Mouse (Mus musculus): ENCODE data around the gene Mien1.
A peak's percentile ranks its signal among the peaks of the same experiment; 100 is the strongest.

Gene Mien1

DNA sequence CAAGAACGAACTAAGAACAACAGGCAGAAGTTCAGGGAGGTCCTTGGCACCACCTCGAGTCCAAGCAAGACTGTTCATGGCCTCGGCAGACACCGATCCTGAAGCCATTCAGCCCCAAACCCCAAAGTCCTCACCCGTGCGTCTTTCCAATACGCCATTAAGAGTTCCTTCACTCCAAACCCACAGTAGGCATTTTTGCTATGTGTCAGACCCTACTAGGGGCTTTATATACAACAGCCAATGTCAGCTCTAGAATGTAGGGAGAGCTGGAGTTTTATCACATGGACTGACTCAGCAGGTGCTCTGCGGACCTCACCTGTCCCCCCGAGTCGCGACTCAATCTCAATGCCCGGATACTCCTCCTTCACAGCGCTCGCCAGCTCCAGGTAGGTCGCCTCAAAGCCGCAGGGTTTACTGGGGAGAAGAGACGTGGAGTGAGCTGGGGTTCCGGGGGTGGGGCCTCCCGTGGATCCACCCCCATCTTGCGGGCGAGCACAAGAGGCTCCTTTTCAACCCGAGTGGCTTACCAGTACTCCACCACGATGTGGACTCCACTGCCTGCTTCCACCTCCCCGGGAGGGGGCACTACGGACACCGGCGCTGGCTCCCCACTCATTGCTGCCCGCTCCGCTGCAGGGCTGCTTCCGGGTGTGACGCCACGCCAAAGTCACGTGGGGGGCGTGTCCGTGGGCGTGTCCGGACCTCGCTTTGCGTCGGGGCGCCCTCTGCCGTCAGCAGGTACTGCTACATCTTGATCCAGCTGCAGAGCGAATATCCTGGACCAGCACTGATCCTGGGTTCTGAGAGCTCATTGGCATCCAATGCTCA lies at the start of gene Mien1:
Mien1 (minus strand) TSS at position 661 of the 828 bp plus-strand sequence.
- peak; percentile 95 for DNase-seq (ENCODE audit: low spot score)

DNA sequence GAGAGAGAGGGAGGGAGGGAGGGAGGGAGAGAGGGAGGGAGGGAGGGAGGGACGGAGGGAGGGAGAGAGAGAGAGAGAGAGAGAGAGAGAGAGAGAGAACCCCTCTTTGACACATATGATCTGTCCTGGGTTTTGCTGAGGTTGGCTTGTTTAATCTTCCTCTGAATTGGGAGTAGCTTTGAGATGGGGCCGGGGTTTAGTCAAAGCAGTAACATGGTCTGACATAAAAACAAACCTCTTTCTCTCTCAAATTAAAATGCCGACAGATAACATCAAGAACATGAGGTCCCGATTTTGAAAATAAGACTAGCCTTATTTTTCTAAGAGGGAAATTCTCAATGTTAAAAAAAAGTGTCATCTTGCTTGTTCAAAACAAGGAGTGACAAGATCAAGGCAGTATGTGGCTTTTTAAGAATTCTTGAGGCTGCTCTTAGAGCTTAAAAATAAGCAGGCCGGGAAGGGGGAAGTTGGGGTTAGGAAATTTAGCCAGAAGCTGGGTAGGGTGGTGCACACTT lies 48.8 kb upstream of the Mien1 start:
- DNase-seq (ENCODE audit: low spot score), result peak; percentile 45

GRCm38 (mm10) chr11:98485749-98486148 lies 47.0 kb upstream of the Mien1 start:
- no peak for DNase-seq (ENCODE audit: low spot score)

GRCm38 (mm10) chr11:98482067-98482466 lies 43.3 kb upstream of the Mien1 start:
- DNase-seq (ENCODE audit: low spot score), result no peak

DNA sequence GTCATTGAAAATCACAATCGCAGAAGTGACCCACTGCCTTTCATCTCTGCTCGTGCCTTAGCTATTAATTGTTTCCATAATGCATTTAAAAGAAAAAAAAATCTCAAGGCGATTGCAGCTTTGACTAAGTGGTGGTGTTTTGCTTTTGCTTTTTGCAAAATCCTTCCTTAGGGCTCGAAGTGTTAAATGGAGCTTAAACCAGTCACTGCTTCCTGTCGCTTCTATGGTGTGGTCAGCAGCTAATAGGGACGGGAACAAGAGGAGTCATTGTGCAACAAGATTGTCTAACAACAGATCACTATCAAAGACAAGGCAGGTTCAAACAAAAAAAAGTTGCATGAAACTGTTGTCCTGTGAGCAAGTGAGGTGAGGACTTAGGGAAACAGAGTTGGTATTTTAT lies 42.4 kb upstream of the Mien1 start:
- DNase-seq (ENCODE audit: low spot score), result no peak

- no peak for DNase-seq (ENCODE audit: low spot score)
Measured at GRCm38 (mm10) chr11:98479940-98480497, 41.2 kb upstream of the Mien1 start.

DNA sequence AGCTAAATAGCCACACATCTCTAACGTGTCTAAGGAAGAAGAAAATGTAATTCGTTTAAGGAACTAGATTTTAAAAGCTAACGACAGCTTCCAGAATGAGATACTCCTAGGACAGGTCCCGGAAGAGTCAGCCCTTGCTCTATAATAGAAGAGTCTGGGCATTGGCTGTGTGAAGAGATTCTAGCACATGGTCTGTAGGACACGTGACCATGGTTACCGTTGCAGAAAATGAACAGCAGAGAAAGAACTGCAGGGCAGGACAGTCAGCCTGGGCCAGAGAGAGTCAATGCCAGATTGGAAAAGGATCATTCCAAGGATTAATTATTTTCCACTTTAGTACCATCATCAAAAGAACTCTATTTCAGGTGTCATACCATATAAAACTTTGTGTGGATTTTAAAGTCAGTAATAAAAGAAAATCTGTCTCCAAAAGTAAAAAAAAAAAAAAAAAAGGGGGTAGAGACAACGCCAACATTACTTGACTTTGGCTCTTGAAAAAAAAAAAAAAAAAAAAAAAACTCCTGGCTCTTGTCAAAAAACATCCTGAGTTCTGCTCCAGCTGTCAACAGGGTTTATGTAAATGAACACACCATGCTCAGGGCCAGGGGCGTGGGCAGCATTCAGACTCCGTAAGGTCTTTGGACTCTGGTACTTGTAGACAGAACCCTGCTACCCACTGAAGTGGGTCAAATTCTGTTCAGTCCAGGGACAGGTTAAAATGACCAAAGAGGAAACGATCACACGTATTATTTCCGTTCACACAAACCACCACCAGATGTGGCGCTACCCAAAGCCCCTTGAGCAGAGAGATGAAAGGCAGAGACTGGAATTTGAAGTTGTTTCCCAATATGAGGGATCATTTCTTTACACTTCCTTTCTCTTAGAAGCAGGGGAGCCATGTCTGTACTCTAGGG lies 40.5 kb upstream of the Mien1 start:
- no peak for DNase-seq (ENCODE audit: low spot score)

GRCm38 (mm10) chr11:98477011-98477701 lies 38.4 kb upstream of the Mien1 start:
- DNase-seq (ENCODE audit: low spot score), result no peak

DNA sequence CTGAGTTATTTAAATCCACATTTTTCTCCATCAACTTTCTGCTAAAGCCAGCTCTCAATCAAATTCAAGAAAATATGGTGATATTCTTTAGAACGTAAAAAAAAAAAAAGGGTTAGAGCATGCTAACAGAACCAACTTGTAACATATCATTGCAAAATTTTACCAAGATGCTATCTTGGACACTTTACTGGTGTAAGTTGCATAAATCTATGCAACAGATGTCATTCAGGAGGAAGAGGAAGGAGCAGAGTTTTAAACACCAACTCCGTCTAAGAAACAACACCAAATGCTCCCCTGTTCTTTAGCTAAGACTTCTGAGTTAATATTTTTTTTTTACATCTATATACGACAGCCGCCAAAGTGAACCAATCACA lies 37.6 kb upstream of the Mien1 start:
- no peak for DNase-seq (ENCODE audit: low spot score)

DNA sequence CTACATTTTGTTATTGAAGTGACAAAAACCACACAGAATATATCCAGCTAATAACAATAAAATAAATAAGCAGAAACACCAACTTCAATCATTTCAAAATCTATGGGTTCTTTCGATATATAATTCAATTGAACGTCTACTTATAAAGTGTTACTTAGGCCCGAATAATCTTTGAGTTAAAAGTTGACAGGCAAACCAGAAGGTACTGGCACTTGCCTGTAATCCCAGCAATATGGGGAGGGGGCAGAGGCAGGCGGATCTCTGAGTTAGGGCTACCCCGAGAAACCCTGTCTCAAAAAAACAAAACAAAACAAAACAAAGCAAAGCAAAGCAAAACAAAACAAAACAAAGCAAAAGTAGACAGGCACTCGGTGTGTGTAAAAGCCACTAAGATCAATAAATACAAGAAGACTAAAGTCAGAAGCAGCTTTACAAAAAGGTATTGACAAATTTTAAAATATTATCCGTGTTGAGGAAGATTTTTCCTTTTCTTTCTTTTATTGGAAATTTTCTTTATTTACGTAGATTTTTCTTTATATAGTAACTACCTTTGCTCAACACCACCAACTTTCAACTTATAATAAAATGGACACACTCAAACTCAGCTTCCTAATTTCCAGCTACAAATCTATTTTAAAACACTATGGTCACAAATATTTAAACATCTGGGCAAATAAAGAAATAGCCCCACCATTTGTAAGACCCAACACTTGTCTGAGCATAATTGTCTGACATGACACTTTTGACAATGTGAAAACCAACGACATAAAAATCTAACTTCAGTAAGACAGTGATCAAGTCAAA lies 37.0 kb upstream of the Mien1 start:
- DNase-seq (ENCODE audit: low spot score), result no peak

- DNase-seq (ENCODE audit: low spot score), result no peak
Measured at GRCm38 (mm10) chr11:98474967-98475366, 36.2 kb upstream of the Mien1 start.

DNA sequence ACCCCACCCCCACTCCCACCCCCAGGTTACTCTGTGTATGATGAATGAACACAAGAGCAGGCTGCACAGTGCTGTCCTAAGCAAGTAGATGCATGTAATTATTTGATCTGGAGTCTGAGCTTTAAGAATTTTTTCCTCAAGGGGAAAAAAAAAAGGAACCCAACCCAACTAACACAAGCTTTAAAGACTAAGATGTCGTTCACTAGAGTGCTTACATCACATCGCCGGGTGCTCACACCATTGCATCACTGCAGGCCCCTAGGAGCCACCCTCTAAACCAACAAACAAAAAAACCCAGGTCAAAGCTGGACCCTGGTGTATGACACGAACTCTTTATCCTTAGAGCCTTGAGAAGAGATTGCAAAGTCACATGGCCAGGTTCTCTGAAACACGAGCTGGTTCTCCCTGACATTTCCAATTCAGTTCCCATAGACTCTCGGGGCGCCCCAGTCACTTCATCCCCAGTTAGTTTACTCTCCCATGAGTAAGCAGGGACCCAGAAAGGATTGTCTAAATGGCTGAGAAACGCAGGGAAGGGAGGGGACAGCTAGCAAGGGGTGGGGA lies 35.2 kb upstream of the Mien1 start:
- no peak for DNase-seq (ENCODE audit: low spot score)

GRCm38 (mm10) chr11:98472696-98473095 lies 33.9 kb upstream of the Mien1 start:
- no peak for DNase-seq (ENCODE audit: low spot score)

GRCm38 (mm10) chr11:98470795-98471194 lies 32.0 kb upstream of the Mien1 start:
- no peak for DNase-seq (ENCODE audit: low spot score)

DNA sequence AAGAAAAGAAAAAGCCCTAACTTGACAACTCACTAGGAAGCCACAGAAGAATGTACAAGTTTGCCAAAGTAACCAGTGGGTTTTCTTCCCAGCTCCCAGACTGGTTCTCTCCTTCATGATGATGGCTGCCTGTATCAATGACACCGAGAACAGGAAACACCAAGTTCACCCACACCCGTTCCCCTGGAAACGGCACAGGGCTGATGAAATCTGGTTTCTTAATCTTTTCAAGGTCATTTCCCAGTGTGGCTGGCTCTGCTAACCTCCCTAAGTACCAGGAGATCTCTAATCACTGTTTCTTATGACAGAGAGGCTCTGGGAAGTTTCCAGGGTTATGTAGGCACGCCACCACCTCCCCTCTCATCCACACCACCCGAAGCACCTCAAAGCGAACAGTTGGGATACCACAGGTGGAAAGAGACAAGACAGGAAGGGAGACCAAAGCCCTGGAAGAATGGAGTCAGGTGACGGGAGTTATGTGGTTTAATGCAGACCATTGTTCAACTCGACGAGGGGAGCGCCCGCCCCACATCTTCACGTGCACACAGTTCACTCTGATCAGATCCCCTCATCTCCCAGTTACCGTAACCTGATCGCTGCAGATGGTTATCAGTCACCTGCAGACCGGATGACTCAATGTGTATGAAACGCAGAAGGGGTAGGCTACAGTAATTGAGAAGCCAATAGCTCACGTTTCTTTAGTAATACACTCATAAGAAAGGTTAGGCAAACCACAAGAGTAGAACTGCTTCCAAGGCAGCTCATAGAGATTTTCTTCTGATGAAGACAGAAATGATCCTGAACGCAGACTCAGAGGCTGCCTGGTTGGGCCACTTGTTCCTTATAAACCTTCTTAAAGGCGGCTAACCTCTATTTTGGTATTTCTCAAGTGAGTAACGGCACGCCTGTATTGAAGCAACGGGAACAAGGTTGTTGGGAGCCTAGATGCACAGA lies 31.2 kb upstream of the Mien1 start:
- peak; percentile 71 for DNase-seq (ENCODE audit: low spot score)

DNA sequence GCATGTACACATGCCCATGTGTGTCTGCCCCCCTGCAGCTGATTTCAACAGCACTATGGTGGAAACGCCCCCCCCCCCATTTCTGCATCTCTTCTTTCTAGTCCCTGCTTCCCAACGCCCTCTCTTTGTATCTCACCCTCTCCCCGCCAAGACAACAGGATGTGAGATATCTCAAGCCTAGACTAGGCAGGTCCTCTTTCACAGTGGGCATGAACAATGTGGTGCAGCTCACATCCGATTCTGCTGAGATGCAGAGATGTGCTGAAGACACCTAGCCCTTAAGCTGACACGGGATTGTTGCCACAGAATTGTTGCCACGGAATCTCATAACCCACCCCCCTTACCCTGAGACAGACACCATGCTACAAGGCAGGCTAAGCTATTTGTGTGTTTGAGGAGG lies 25.7 kb upstream of the Mien1 start:
- DNase-seq (ENCODE audit: low spot score), result peak; percentile 71

- DNase-seq (ENCODE audit: low spot score), result peak; percentile 65
Measured at GRCm38 (mm10) chr11:98463911-98464310, 25.1 kb upstream of the Mien1 start.

DNA sequence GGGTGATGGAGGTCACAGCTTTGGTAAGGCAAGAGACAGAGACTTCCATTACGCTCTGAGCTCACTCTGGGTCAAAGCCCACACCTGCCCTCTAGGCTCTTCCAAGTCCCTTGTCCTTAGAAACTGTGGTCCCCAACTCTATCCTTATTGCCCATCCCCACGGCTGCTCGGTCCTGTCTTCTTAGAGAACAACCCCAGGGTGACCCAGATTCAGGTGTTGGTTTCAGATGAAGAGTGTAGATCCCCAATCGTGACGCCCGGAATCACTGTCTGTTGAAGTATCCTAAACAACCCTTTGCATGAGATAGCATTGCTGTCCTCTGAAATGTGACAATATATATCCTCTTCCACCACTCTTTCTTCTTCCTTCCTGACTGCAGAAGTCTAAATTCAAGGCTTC lies 23.5 kb upstream of the Mien1 start:
- DNase-seq (ENCODE audit: low spot score), result no peak

DNA sequence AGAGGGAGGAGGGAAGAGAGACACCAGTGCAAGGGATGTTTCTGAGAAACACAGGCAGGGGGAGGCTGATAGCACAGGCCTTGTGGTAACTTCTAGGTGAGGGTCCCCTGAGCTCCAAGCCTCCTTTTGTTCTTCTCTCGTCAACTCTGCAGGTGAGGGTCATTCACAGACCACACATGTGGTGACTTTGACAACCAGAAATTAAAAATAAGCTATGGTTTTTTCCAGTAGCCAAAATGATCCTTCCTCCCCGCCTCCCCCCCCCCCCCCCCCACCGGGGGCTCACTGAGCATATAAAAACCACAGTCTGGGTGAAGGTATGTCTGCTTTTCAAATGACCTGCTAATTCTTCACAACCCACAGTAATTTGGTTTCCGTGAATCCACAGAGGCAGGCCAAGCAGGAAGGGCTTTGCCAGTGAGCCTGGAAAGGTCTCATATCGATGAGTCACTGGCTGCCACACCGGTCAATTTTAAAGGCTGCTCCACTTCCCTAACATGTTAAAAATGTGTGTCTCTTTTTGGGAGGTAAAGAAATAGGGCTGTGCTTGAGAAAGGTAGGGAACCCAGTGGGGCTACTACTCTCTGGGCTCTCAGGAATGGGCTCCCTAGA lies 22.4 kb upstream of the Mien1 start:
- no peak for DNase-seq (ENCODE audit: low spot score)
